Mouse (Mus musculus) layer of hippocampus, adult 18-20 months (tissue): ENCODE measurements around the gene Pdf. TPM values are rescaled to one million over a fixed set of nuclear protein-coding genes. Genes with fewer than 3 reads are reported as not detected.

ENCODE experiments used
- DNase-seq, 2 experiments: peaks; one replicate each; pipeline ENCODE4 v3.0.0; 2022; ENCODE audit warnings: low spot score in 2 of 2
- long read RNA-seq: library from polyadenylated mRNA; stranded (forward); transcript quantifications from one replicate; pipeline ENCODE4 v2.0.0, GENCODE M21; 2021
- total RNA-seq, 2 experiments: library from RNA; stranded (reverse); gene quantifications; 2 replicates each; pipeline ENCODE4 v1.2.3; 2021

The Pdf gene
- 10 to 100 TPM; 27.1 to 31.7 TPM for total RNA-seq
- long read RNA-seq, transcript Pdf-201 (2 exons, 1,306 nt): major isoform, 35 of 41 reads
- long read RNA-seq, partial matches to known transcripts: 0 of 41 reads
- long read RNA-seq, other reads (novel, unspliced or antisense): 6 of 41 reads

GRCm38 (mm10) chr8:107048061-107048941 lies at the start of gene Pdf:
Gene Pdf, minus strand, starts transcription at chr8:107048614.
- peak; percentile 84 to 89 for DNase-seq

- DNase-seq: peak; percentile 92 to 96
These were observed 48.1 kb upstream of the Pdf start, which contains the start of gene Terf2 for GRCm38 (mm10) chr8:107096366-107097036. Gene Terf2, minus strand, starts transcription at chr8:107096547.

DNA sequence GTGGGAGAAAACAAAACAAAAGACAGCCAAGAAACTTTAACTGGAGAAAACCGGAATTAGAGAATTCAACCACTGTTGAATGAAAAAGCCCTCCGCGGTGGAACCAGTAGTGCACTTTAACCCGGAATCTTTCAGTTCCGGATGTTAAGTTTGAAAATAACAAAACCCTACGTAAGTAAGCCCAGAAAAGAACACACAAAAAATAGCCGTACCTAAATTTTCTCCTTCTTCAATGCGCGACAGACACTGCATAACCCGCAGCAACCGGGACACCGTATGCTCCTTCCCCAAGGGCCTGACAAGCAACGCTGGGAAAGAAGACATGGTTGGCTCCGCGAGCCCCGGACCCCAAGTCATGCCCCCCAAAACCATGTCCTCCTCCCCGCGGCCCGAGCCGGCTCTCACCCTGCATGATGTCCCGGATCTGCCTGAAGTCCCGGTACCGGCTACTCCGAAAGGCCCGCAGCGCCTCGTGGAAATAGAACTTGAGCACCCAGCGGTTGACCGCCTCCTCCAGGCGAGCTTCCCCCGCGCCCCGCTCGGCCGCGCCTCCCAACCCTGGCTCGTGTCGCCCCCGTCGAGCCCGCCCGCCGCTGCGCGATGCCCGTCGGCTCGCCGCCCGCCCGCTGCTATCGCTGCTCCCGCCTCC lies 47.4 kb upstream of the Pdf start:
- no peak for DNase-seq

GRCm38 (mm10) chr8:107090531-107090930 lies 42.1 kb upstream of the Pdf start:
- no peak for DNase-seq

- no peak for DNase-seq
These were observed 40.2 kb upstream of the Pdf start for GRCm38 (mm10) chr8:107088526-107089063.

GRCm38 (mm10) chr8:107086018-107086417 lies 37.6 kb upstream of the Pdf start:
- no peak for DNase-seq

DNA sequence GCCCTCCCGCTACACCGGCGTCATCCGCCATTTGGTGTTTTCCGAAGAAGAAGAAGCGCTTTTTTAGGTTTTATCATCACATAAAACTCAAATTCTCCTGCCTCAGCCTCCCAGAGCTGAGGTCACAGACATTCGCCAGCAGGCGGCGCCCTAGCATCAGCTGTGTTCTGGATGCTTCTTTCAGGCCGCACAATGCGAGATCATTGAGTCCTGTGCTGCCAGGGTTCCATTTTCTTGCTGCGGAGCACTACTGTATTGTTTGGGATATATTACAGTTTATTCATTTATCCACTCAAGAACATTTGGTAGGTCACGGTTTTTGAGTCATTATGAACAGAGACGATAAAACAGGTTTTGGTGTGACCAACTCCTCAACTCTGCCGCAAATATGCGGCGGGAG lies 36.9 kb upstream of the Pdf start:
- DNase-seq: no peak

DNA sequence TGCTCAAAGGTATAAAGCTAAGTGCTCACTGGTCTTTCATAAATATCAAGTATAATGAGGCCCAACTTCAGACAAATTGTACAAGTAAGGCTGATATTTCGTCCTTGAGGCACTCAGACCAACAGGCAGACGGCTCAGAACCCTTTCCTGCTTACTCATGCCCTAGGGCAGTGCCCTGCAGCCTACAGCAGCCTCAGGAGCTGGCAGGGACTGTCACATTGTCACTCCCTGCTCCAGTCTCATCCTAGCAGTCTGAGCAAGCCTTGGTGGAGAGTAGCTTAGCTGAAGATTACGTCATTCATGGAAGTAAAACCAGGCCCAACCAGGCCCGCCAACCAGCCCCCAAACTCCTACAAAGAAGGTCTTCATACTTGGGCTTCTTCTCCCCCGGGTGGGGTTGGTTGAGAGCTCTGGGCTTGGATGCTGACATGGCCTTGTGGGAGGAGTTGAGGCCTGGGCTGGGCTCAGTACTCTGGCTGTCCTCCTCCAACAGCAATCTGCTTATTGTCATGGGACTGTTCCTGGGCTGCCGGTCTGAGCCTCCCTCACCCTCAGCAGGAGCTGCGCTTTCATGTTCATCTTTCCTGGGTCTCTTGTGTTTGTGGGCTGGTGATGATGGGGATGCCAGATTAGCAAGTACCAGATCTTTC lies 27.9 kb upstream of the Pdf start:
- DNase-seq: no peak

GRCm38 (mm10) chr8:107074128-107074527 lies 25.7 kb upstream of the Pdf start:
- no peak for DNase-seq

GRCm38 (mm10) chr8:107073706-107074105 lies 25.3 kb upstream of the Pdf start:
- DNase-seq: no peak

DNA sequence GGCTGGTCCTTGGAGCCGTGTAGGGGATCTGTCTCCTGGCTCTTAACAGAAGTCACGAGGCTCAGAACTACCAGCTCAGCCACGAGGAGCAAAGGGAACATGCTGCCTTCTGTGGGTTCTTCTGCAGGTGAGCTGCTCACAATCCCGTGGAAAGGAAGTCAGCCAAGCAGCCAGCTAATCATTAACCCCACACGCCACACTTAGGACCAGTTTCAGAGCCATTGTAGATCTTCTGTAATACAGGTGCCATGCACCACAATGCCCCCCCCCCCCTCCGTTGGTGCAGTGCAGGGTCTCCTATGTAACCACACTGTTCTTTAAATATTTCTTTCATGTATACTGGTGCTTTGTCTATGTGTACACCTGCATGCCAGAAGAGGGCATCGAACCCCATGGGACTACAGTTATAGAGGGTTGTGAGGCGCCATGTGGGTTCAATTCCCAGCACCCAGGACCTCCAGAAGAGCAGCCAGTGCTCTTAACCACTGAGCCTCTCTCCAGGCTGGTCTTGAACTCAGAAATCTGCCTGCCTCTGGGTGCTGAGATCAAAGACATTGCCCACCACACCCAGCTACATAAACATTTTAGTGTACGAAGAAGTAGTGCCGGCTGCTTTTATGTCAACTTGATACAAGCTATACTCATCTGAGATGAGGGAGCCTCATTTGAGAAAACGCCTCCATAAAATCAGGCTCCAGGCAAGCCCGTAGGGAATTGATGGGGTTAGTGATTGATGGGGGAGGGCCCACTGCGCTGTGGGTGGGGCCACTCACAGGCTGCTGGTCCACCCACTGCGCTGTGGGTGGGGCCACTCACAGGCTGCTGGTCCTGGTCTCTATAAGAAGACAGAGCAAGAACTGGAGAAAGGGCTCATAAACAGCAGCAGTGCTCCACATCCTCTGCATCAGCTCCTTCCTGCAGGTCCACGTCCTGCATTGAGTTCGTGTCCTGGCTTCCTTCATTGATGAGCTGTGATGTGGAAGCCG lies 17.4 kb upstream of the Pdf start, which contains the start of gene Tmed6:
TSS of gene Tmed6 (minus strand) at position 134 of the 986 bp plus-strand sequence.
- DNase-seq: no peak

DNA sequence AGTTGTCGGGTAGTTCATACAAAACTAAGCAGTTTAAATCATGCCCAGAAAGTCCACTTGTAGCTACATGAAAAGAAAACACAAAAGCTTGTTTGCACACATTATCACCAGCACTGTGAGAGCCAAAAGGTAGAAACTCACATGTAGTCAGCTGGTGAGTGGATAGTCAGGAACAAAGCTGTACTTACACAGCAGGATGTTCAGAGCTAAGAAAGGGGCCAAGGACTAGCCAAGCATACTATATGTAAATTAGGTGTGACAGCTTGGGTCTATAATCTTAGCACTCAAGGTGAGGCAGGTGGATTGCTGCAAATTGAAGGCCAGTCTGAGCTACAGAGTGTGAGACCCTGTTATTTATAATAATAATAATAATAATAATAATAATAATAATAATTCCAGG lies 14.2 kb upstream of the Pdf start:
- no peak for DNase-seq

- no peak for DNase-seq
These were observed 8.6 kb upstream of the Pdf start for GRCm38 (mm10) chr8:107056973-107057369.

DNA sequence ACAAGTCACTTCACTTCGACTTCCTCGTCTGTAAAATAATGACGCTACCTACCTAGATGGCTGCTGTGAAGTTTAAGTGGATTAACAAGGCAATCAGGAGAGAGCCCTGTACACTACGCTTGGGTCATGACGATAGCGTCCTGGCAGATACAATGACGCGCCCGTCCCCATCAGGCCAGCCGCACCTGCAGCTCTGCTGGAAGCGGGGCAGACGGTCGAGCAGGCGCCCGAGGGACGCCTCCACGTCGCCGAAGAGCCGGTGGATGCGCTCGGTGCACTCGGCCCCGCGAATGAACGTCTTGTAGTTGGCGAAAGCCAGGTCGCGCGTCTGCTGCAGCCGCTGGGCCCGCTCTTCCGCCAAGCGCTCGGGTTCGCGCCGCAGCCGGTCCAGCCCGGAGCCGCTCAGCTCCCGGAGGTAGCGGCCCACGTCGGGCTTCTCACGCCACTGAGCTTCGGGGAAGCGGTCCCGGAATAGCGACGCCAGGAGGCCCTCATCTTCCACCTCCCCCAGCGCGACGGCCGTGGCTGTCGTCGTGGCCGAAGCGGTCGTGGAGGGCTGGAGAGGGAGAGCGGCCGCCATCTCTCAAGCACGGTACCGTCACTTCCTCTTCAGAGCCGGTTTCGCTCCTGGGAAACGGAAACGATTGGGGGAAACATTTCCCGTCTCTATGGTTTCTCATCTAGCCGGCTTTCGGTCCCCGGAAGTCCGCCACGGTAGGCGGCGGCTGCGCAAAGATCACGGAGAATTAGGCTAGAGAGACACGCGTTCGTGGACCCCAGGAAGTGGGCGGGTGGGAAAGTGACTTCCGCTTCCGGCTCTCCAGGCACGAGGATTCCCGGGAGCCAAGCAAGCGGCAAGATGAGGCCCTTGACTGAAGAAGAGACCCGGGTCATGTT lies 7.9 kb upstream of the Pdf start, which contains the start of the genes Cog8 and Nip7:
TSS of gene Cog8 (minus strand) at position 614 of the 897 bp plus-strand sequence.
TSS of gene Nip7 (plus strand) at position 802 of the 897 bp plus-strand sequence.
- DNase-seq: peak; percentile 97 to 98

DNA sequence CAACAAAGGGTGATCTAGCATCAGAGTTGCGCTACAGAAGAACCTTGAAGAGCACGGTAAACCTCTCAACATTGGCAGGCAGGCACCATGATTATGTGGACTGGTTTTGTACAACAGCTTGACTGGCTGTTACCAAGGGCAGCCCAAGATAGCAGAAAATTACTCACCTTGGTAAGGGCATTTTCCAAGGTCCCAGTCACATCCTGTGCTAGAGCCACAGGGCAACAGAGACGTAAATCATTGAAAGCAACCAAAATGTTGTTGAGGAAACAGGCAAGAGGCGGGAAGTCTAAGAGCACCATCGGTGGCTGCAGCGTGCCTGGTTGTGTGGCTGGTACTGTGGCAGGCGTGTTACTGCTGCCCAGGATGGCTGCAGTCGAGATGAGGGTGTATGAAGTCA lies 3.6 kb upstream of the Pdf start:
- no peak for DNase-seq

DNA sequence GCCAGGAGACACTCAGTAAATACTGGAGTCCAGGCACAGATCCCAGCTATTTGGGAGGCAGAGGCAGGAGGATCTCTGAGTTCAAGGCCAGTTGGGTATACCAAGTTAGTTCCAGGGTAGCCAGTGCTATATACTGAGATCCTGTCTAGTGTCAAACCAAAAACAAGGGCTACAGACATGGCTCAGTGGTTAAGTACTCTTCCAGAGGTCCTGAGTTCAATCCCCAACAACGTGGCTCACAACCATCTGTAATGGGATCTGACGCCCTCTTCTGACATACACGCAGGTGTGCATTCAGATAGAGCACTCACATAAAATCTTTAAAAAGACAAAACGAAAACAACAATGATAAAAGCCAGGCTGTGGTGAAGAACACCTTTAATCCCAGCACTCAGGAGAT lies 1.1 kb upstream of the Pdf start:
- no peak for DNase-seq

DNA sequence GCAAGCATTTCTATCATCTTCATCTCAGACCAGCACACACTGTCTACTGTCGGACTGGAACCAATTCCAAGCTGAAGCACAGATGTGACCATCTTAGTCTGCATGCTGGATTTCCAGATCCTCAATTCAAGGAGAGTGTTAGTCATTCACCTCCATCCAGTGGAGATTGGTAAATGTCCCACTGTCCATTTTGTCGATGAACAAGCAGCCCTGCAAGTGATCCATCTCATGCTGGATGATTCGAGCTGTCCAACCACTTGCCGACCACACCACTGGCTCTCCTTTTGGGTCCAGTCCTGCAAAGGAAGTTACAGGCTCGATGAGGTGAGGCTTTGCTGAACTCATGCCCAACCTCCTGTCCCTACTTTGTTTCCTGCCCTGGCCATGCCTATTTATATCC lies 1.4 kb downstream of the Pdf start:
- DNase-seq: no peak

GRCm38 (mm10) chr8:107045478-107045877 lies 2.9 kb downstream of the Pdf start:
- no peak for DNase-seq
